Mouse (Mus musculus) hindbrain, embryonic 13.5 days (tissue): ENCODE data around the gene Pla2g5. TPM values are rescaled to one million over a fixed set of nuclear protein-coding genes. Genes with fewer than 3 reads are reported as not detected.
A peak's percentile ranks its signal among the peaks of the same experiment; 100 is the strongest.

Experiments
- ATAC-seq: fragments of 200-750 bp; cut with Nextera tagmentation; 2 replicates; pipeline ENCODE4 v1.8.0; 2017; ENCODE audit warnings: moderate TSS enrichment; ENCODE audit not compliant: low FRiP score
- H3K27ac ChIP-seq: fragments of 300-500 bp; sonication (generic); 2 replicates; pipeline ENCODE4 v1.5.1; 2015; ENCODE audit warnings: inconsistent platforms, mild to moderate bottlenecking, moderate library complexity
- H3K27me3 ChIP-seq: fragments of 300-500 bp; sonication (generic); 2 replicates; pipeline ENCODE4 v1.6.1; 2015; ENCODE audit warnings: mild to moderate bottlenecking, inconsistent platforms
- H3K36me3 ChIP-seq: fragments of 300-500 bp; sonication (generic); 2 replicates; pipeline ENCODE4 v1.6.1; 2015; ENCODE audit warnings: mild to moderate bottlenecking, inconsistent platforms
- H3K4me1 ChIP-seq: fragments of 300-500 bp; sonication (generic); replicated peaks from 2 replicates; pipeline ENCODE4 v1.6.1; 2015; ENCODE audit warnings: inconsistent platforms
- H3K4me2 ChIP-seq: fragments of 300-500 bp; sonication (generic); 2 replicates; pipeline ENCODE4 v1.6.1; 2015; ENCODE audit warnings: inconsistent platforms, mild to moderate bottlenecking, moderate library complexity
- H3K4me3 ChIP-seq: fragments of 300-500 bp; sonication (generic); 2 replicates; pipeline ENCODE4 v1.5.1; 2015; ENCODE audit warnings: mild to moderate bottlenecking, inconsistent platforms
- H3K9ac ChIP-seq: fragments of 300-500 bp; sonication (generic); 2 replicates; pipeline ENCODE4 v1.6.1; 2015; ENCODE audit warnings: mild to moderate bottlenecking, inconsistent platforms
- H3K9me3 ChIP-seq: fragments of 300-500 bp; sonication (generic); 2 replicates; pipeline ENCODE4 v1.6.1; 2016; ENCODE audit warnings: inconsistent platforms
- WGBS: fragments of 180-500 bp; shearing (Covaris S2); methylation state at CpG from one replicate; pipeline ENCODE4 v1.1.7; 2015; 5-methylcytosine and 5-hydroxymethylcytosine counted together
- polyA plus RNA-seq: library from polyadenylated mRNA; unstranded; fragments of >200 nt; fragmentation: Nextera tagmentation; extraction: Ambion mirVana; gene quantifications from 2 replicates; pipeline ENCODE4 v1.2.1, GENCODE M21; 2015

Pla2g5 gene
- polyA plus RNA-seq, 1 experiment from 2014 or later, result 0.25 TPM

DNA sequence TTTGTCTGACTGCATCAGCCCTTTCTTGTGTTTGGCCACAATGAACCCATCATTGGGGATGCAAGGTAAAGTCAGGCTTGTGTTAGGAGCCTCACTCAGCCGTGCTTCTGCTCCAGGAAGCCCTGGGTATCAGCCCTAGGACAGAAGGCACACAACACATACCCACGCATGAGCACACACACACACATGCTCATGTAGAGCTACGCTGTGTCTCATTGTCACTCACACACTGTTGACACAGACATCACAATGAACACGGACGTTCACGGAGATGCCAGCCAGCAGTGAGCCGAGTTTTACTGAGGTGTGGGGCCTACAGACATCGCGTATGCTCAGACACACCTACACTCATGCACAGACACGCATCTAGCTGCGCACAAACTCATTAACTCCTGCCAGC lies 107.3 kb downstream of the Pla2g5 start:
- H3K27me3 ChIP-seq, result no peaks in the 10 kb centered on the region
- no peak overlapping the region for H3K4me3 ChIP-seq
- H3K36me3 ChIP-seq, result no peaks in the 10 kb centered on the region
- WGBS, result 75% methylated on average over 11 of the region's 11 CpGs
- 0 out of 2 replicates have a peak overlapping the region, but pooled peaks have one; percentile 0 for H3K9ac ChIP-seq
- H3K9me3 ChIP-seq, result no peaks in the 10 kb centered on the region
- no peak for ATAC-seq
- H3K4me2 ChIP-seq, result no peak overlapping the region
- peak overlapping the region; percentile 52; the same call in 1 of the 2 replicates for H3K27ac ChIP-seq
- H3K4me1 ChIP-seq, result peaks cover 22% of the 10 kb centered on the region

DNA sequence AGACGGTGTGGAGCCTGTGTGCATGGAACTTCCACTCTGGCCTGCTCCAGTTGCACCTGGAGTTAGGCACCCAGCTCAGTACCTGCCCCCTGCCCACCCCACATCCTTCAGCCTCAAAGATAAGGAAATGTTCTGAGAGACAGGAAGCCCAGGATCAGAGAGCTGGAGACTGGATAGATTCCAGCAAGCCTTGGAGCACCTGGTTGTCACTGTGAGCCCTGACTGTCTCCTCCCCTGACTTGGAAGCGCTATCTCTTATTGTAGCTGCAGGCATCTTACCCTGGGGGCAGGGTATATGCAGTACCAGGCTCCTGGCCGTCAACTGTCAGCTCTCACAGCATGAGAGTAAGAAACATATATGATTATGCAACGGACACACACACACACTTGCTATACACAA lies 107.8 kb downstream of the Pla2g5 start:
- Histone ChIP-seq H3K9me3 (no peaks in the 10 kb centered on the region), H3K27ac (peak overlapping the region; percentile 52; the same call in 1 of the 2 replicates), H3K36me3 (no peaks in the 10 kb centered on the region), H3K4me3 (no peak overlapping the region), H3K4me2 (no peak overlapping the region), H3K27me3 (no peaks in the 10 kb centered on the region), H3K9ac (no peak overlapping the region), H3K4me1 (peaks cover 22% of the 10 kb centered on the region)
- 61% methylated on average over 4 of the region's 4 CpGs for WGBS
- ATAC-seq, result no peak

DNA sequence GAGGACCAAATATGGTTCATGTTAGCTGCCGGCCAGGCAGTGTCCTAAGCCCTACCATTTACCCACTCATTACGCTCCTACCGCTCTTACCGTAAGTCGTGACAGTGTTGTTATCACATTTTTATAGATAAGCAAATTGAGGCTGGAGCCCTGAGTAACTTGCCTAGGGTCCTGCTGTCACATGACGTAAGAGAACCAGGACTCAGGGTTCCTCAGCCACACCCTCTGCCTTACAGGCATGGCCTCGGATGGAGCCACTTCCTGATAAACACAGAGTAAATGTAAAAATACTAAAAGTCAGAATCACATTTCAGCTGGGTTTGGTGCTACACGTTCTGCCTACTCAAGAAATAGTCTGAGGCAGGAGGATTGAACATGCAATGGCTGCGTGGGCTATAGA lies 108.8 kb downstream of the Pla2g5 start:
- Histone ChIP-seq H3K27ac (no peak overlapping the region), H3K4me2 (no peak overlapping the region), H3K4me1 (peaks cover 22% of the 10 kb centered on the region), H3K4me3 (no peak overlapping the region), H3K27me3 (no peaks in the 10 kb centered on the region), H3K9ac (no peak overlapping the region), H3K36me3 (no peaks in the 10 kb centered on the region), H3K9me3 (no peaks in the 10 kb centered on the region)
- no peak for ATAC-seq
- 89% methylated on average over 9 of the region's 9 CpGs for WGBS

DNA sequence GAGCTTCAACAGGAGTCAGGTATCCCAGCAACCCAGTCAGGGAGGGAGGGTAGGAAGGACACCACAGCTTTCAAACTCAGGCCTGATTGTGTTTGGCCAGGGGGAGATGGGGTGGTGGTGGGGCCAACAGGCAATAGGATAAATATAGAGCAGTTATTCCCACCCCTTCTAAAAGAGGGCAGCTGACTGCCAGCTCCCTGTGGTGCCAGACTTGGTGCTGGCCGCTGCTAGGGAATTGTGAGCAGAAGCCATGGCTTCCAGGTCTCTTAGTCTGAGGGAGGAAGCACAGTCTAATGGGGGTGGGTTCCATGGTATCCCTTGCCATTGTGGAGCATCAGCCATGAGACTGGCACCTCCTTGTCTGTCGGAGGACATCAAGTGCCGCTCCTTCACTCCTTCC lies 109.7 kb downstream of the Pla2g5 start:
- H3K9me3 ChIP-seq, result no peaks in the 10 kb centered on the region
- ATAC-seq, result no peak
- H3K27ac ChIP-seq, result no peak overlapping the region
- 81% methylated on average over 3 of the region's 3 CpGs for WGBS
- H3K4me1 ChIP-seq, result peaks cover 29% of the 10 kb centered on the region
- H3K4me2 ChIP-seq, result no peak overlapping the region
- H3K27me3 ChIP-seq, result no peaks in the 10 kb centered on the region
- H3K36me3 ChIP-seq, result no peaks in the 10 kb centered on the region
- no peak overlapping the region for H3K4me3 ChIP-seq
- H3K9ac ChIP-seq, result no peak overlapping the region

DNA sequence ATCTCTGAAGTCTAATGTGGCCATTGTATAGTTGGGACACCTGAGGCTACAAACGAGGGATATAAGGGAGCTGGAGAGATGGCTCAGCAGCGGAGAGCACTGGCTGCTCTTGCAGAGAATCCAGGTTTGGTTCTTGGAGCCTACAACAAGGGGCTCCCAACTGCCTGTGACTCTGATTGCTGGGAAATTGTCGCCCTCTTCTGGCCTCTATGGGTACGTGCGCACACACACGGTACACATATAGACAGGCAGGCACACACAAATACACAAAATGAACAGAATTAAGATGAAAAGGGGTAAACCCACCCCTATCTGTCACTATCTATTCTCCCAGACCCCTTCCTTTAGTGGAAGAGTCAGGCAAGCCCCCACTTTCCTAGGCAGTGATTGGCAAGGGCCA lies 110.7 kb downstream of the Pla2g5 start:
- ATAC-seq, result no peak
- Histone ChIP-seq H3K27me3 (no peaks in the 10 kb centered on the region), H3K9me3 (no peaks in the 10 kb centered on the region), H3K27ac (no peak overlapping the region), H3K9ac (no peak overlapping the region), H3K36me3 (no peaks in the 10 kb centered on the region), H3K4me1 (peaks cover 38% of the 10 kb centered on the region), H3K4me2 (no peak overlapping the region), H3K4me3 (no peak overlapping the region)
- 95% methylated on average over 6 of the region's 6 CpGs for WGBS

Other genes with a start within 250 kb of the Pla2g5 start
- gene Vwa5b1, start 227.6 kb downstream of the Pla2g5 start, polyA plus RNA-seq, result 1.3 TPM in 2 replicates
- gene Pla2g2c, start 138.7 kb downstream of the Pla2g5 start, polyA plus RNA-seq, result 0.44 and 0.91 TPM in 2 replicates
- 3.8 and 4.1 TPM in 2 replicates for gene Ubxn10, start 126.3 kb downstream of the Pla2g5 start, polyA plus RNA-seq
- gene Pla2g2f, start 105.9 kb downstream of the Pla2g5 start, polyA plus RNA-seq, result 0.06 and 0.13 TPM in 2 replicates
- 0.90 and 1.8 TPM in 2 replicates for gene Pla2g2d, start 87.7 kb downstream of the Pla2g5 start, polyA plus RNA-seq
- gene Gm13030, start 10.5 kb upstream of the Pla2g5 start, polyA plus RNA-seq, result not detected in 2 replicates
- not detected in 2 replicates for gene Pla2g2e, start 14.5 kb upstream of the Pla2g5 start, polyA plus RNA-seq
- 2.5 and 3.5 TPM in 2 replicates for gene Otud3, start 50.5 kb upstream of the Pla2g5 start, polyA plus RNA-seq
- gene Rnf186, start 103.6 kb upstream of the Pla2g5 start, polyA plus RNA-seq, result not detected in 2 replicates
- gene Tmco4, start 109.4 kb upstream of the Pla2g5 start, polyA plus RNA-seq, result 0.89 and 1.3 TPM in 2 replicates
- gene Htr6, start 212.1 kb upstream of the Pla2g5 start, polyA plus RNA-seq, result 0.18 and 0.27 TPM in 2 replicates
- gene Nbl1, start 229.5 kb upstream of the Pla2g5 start, polyA plus RNA-seq, result 40.8 and 45.3 TPM in 2 replicates